Mouse (Mus musculus) layer of hippocampus, postnatal 14 days (tissue): ENCODE measurements around the gene Zfp105. TPM values are rescaled to one million over a fixed set of nuclear protein-coding genes. Genes with fewer than 3 reads are reported as not detected.
A peak's percentile ranks its signal among the peaks of the same experiment; 100 is the strongest.

Experiments used
- DNase-seq, 2 experiments: peaks; one replicate each; pipeline ENCODE4 v3.0.0; 2021 to 2022; ENCODE audit warnings: low spot score in 2 of 2, mixed read lengths in 1 of 2
- long read RNA-seq, 2 experiments: library from polyadenylated mRNA; stranded (forward); transcript quantifications; one replicate each; pipeline ENCODE4 v2.0.0; 2021
- total RNA-seq, 2 experiments: library from RNA; stranded (reverse); gene quantifications; 2 replicates each; pipeline ENCODE4 v1.2.3; 2021

The Zfp105 gene
- 1 to 10 TPM; 6.8 to 9.1 TPM for total RNA-seq
- long read RNA-seq, experiment 1, partial matches to known transcripts: 0 of 5 reads
- long read RNA-seq, experiment 1, other reads (novel, unspliced or antisense): 2 of 5 reads
- long read RNA-seq, experiment 2, partial matches to known transcripts: 0 of 3 reads
- long read RNA-seq, experiment 2, other reads (novel, unspliced or antisense): 0 of 3 reads

GRCm38 (mm10) chr9:122922936-122923381, at the start of gene Zfp105:
Gene Zfp105 (plus strand): TSS chr9:122923072.
- peak; percentile 70 to 80 for DNase-seq

GRCm38 (mm10) chr9:122874653-122875052, 48.2 kb upstream of the Zfp105 start:
- DNase-seq: no peak

- no peak for DNase-seq
Observed at GRCm38 (mm10) chr9:122875145-122875544, 47.7 kb upstream of the Zfp105 start.

- DNase-seq: no peak
Observed at GRCm38 (mm10) chr9:122885385-122885784, 37.5 kb upstream of the Zfp105 start, which contains the start of gene Zkscan7. Gene Zkscan7 (plus strand): TSS chr9:122885685.

- peak; percentile 44 to 67 for DNase-seq
Observed at GRCm38 (mm10) chr9:122886372-122887179, 36.3 kb upstream of the Zfp105 start.

- DNase-seq: no peak
Observed at GRCm38 (mm10) chr9:122901047-122901446, 21.8 kb upstream of the Zfp105 start.

- peak; percentile 40 to 56 for DNase-seq
Observed at GRCm38 (mm10) chr9:122902717-122903535, 19.9 kb upstream of the Zfp105 start.

- no peak for DNase-seq
Observed at GRCm38 (mm10) chr9:122922436-122922835, 436 bp upstream of the Zfp105 start.

GRCm38 (mm10) chr9:122928915-122929314, 6.0 kb downstream of the Zfp105 start:
- no peak for DNase-seq

GRCm38 (mm10) chr9:122950643-122951475, 28.0 kb downstream of the Zfp105 start, which contains the start of the genes 1110059G10Rik and Kif15:
Gene 1110059G10Rik (minus strand): TSS chr9:122951000.
Gene Kif15 (plus strand): TSS chr9:122951046.
- peak; percentile 95 to 96 for DNase-seq

Other genes starting within 250 kb of the Zfp105 start
- not detected for gene Topaz1, start 175.7 kb upstream of the Zfp105 start, total RNA-seq
- gene Tcaim, start 117.5 kb upstream of the Zfp105 start, total RNA-seq: 10 to 100 TPM; 16.2 to 16.7 TPM
- not detected for gene Gm35549, start 79.0 kb upstream of the Zfp105 start, total RNA-seq
- gene Zfp445, start 57.1 kb upstream of the Zfp105 start, total RNA-seq: 100 to 1,000 TPM; 155 to 177 TPM
- gene Zkscan7, start 37.4 kb upstream of the Zfp105 start, total RNA-seq: 1 to 10 TPM; 5.3 to 6.8 TPM
- gene 1110059G10Rik, start 27.9 kb downstream of the Zfp105 start, total RNA-seq: 10 to 100 TPM; 20.0 to 21.8 TPM
- 1 to 10 TPM; 1.6 to 2.6 TPM for gene Kif15, start 28.0 kb downstream of the Zfp105 start, total RNA-seq
- 10 to 100 TPM; 27.3 to 36.0 TPM for gene Tmem42, start 98.3 kb downstream of the Zfp105 start, total RNA-seq
- 1 to 10 TPM; 1.2 to 1.7 TPM for gene Tgm4, start 111.7 kb downstream of the Zfp105 start, total RNA-seq
- 10 to 100 TPM; 71.2 to 72.7 TPM for gene Zdhhc3, start 190.1 kb downstream of the Zfp105 start, total RNA-seq
- 10 to 100 TPM; 35.8 to 38.0 TPM for gene Exosc7, start 190.1 kb downstream of the Zfp105 start, total RNA-seq
- 1 to 10 TPM; 4.1 to 6.7 TPM for gene Clec3b, start 227.9 kb downstream of the Zfp105 start, total RNA-seq